Mouse (Mus musculus) midbrain, embryonic 16.5 days (tissue): ENCODE measurements around the gene Adprhl1. TPM values are rescaled to one million over a fixed set of nuclear protein-coding genes. Genes with fewer than 3 reads are reported as not detected.

ENCODE experiments used
- ATAC-seq: fragments of 200-750 bp; cut with Nextera tagmentation; 2 replicates; pipeline ENCODE4 v1.8.0; 2017; ENCODE audit warnings: moderate TSS enrichment
- H3K27ac ChIP-seq: fragments of 300-500 bp; sonication (generic); 2 replicates; pipeline ENCODE4 v1.5.1; 2014; ENCODE audit warnings: mild to moderate bottlenecking, low read length, mixed read lengths
- H3K27me3 ChIP-seq: fragments of 300-500 bp; sonication (generic); 2 replicates; pipeline ENCODE4 v1.6.1; 2014; ENCODE audit warnings: low read depth, low read length, mixed read lengths; ENCODE audit not compliant: control insufficient read depth, insufficient read depth
- H3K36me3 ChIP-seq: fragments of 300-500 bp; sonication (generic); 2 replicates; pipeline ENCODE4 v1.6.1; 2014; ENCODE audit warnings: mild to moderate bottlenecking, low read length, moderate library complexity, mixed read lengths; ENCODE audit not compliant: control insufficient read depth, insufficient read depth
- H3K4me1 ChIP-seq: fragments of 300-500 bp; sonication (generic); 2 replicates; pipeline ENCODE4 v1.6.1; 2014; ENCODE audit warnings: mild to moderate bottlenecking, low read length, mixed read lengths; ENCODE audit not compliant: control insufficient read depth, insufficient read depth
- H3K4me2 ChIP-seq: fragments of 300-500 bp; sonication (generic); 2 replicates; pipeline ENCODE4 v1.6.1; 2014; ENCODE audit warnings: mild to moderate bottlenecking, low read length, mixed read lengths
- H3K4me3 ChIP-seq: fragments of 300-500 bp; sonication (generic); 2 replicates; pipeline ENCODE4 v1.5.1; 2014; ENCODE audit warnings: low read depth, mild to moderate bottlenecking, low read length, moderate library complexity, mixed read lengths
- H3K9ac ChIP-seq: fragments of 300-500 bp; sonication (generic); 2 replicates; pipeline ENCODE4 v1.6.1; 2014; ENCODE audit warnings: low read depth, low read length, mixed read lengths
- H3K9me3 ChIP-seq: fragments of 300-500 bp; sonication (generic); replicated peaks from 2 replicates; pipeline ENCODE4 v1.6.1; 2014; ENCODE audit warnings: mild to moderate bottlenecking, low read length, mixed read lengths; ENCODE audit not compliant: control insufficient read depth, poor library complexity, severe bottlenecking
- WGBS: fragments of 180-500 bp; shearing (Covaris S2); extraction: QIAGEN DNeasy Blood & Tissue Kit; methylation state at CpG from one replicate; pipeline ENCODE4 v1.1.7; 2014; 5-methylcytosine and 5-hydroxymethylcytosine counted together
- polyA plus RNA-seq: library from polyadenylated mRNA; unstranded; fragments of >200 nt; fragmentation: Nextera tagmentation; extraction: Ambion mirVana; gene quantifications from 2 replicates; pipeline ENCODE4 v1.2.1, GENCODE M21; 2015

The Adprhl1 gene
- polyA plus RNA-seq, 1 experiment from 2014 or later = 0.29 TPM

DNA sequence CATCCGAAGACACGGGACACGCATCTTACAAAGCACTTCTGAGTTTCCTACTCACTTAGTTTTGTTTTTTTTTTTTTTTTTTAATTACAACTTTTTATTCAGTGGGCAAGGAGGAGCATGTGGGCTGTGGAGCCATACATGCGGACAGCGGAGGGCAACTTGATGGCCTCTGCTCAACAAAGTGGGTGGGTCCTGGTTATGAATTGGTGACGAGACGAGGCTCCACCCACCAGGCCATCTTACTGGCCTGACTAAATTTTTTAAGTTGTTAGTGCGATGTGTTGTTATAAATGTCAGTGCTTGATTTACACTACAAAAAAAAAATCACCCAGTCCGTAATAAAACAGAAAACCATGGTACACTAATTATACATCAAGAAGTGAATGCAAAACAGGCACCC lies 73.6 kb downstream of the Adprhl1 start:
- ATAC-seq = no peak
- Histone ChIP-seq H3K27me3 (no peaks in the 10 kb centered on the region), H3K9me3 (no peaks in the 10 kb centered on the region), H3K36me3 (peaks cover 15% of the 10 kb centered on the region), H3K4me2 (no peak overlapping the region), H3K4me3 (no peak overlapping the region), H3K27ac (no peak overlapping the region), H3K9ac (no peak overlapping the region), H3K4me1 (no peaks in the 10 kb centered on the region)
- 88% methylated on average over 9 of the region's 9 CpGs for WGBS

DNA sequence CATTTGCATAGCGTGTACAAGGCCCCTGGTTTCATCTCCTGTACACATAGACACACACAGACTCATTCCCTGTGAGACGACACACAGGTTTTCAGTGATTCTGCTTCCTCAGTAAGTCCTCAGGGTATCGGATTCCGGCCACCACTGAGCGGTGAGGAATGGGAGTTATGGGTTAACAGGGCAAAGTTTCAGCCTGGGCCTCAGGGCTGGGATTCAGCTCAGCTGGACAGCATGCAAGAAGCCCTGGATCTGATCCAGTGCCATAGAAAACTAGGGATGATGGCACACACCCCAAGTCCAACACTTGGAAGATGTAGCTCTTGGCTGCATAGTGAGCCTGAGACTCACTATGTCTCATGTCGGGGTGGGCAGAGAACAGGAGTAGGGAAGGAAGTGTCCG lies 74.0 kb downstream of the Adprhl1 start:
- no peaks in the 10 kb centered on the region for H3K9me3 ChIP-seq
- H3K27ac ChIP-seq = no peak overlapping the region
- no peaks in the 10 kb centered on the region for H3K27me3 ChIP-seq
- no peak for ATAC-seq
- peaks cover 13% of the 10 kb centered on the region for H3K36me3 ChIP-seq
- no peak overlapping the region for H3K9ac ChIP-seq
- no peaks in the 10 kb centered on the region for H3K4me1 ChIP-seq
- no peak overlapping the region for H3K4me2 ChIP-seq
- 88% methylated on average over 7 of the region's 7 CpGs for WGBS
- no peak overlapping the region for H3K4me3 ChIP-seq

DNA sequence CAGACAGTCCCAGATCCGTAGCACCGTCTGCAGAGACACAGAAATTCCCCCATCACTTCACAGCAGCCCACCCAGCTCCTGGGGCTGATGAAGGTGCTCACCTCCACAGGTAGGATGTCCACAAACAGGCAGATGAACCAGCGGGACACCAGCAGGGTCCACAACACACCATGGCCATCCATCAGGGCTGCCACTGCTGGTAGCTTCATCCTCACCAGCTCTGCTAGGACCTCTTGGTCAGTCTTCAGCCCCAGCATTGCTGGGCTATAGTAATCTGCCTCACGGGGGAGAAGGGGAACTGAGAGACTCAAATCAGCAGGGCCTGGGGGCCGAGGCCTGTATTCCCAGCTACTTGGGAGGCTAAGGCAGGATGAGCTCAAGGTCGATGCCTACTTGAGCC lies 74.5 kb downstream of the Adprhl1 start:
- ATAC-seq = no peak
- Histone ChIP-seq H3K9me3 (no peaks in the 10 kb centered on the region), H3K36me3 (peaks cover 16% of the 10 kb centered on the region), H3K4me2 (no peak overlapping the region), H3K4me3 (no peak overlapping the region), H3K4me1 (no peaks in the 10 kb centered on the region), H3K27ac (no peak overlapping the region), H3K9ac (no peak overlapping the region), H3K27me3 (no peaks in the 10 kb centered on the region)
- 85% methylated on average over 6 of the region's 6 CpGs for WGBS

DNA sequence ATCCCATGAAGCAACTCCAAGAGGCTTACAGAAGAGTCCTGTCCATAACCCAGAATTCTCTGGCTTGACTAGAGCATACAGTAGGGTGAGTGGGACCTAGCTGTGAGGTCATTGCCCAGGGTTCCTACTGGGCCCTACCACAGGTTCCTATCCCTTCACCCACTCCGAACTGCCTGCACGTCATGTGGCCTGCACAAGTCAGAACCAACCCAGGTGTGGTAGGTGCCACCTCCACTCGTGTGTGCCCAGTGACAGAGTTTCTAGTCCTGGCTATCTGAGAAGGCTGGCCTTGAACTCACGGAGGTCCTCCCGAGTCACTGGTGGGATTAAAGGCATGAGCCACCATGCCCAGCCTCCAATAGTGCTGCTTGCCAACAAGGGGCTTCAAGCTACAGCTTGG lies 75.8 kb downstream of the Adprhl1 start:
- H3K9ac ChIP-seq = no peak overlapping the region
- H3K27ac ChIP-seq = no peak overlapping the region
- peaks cover 23% of the 10 kb centered on the region for H3K36me3 ChIP-seq
- no peak overlapping the region for H3K4me2 ChIP-seq
- H3K4me1 ChIP-seq = no peaks in the 10 kb centered on the region
- no peaks in the 10 kb centered on the region for H3K27me3 ChIP-seq
- no peak overlapping the region for H3K4me3 ChIP-seq
- ATAC-seq = no peak
- H3K9me3 ChIP-seq = no peaks in the 10 kb centered on the region
- 93% methylated on average over 5 of the region's 5 CpGs for WGBS

GRCm38 (mm10) chr8:13177173-13177852 lies 76.6 kb downstream of the Adprhl1 start:
- H3K9ac ChIP-seq = no peak overlapping the region
- H3K36me3 ChIP-seq = peaks cover 29% of the 10 kb centered on the region
- no peaks in the 10 kb centered on the region for H3K27me3 ChIP-seq
- H3K9me3 ChIP-seq = no peaks in the 10 kb centered on the region
- no peak overlapping the region for H3K4me3 ChIP-seq
- WGBS = 96% methylated on average over 7 of the region's 7 CpGs
- H3K4me2 ChIP-seq = no peak overlapping the region
- H3K27ac ChIP-seq = no peak overlapping the region
- no peak for ATAC-seq
- no peaks in the 10 kb centered on the region for H3K4me1 ChIP-seq

DNA sequence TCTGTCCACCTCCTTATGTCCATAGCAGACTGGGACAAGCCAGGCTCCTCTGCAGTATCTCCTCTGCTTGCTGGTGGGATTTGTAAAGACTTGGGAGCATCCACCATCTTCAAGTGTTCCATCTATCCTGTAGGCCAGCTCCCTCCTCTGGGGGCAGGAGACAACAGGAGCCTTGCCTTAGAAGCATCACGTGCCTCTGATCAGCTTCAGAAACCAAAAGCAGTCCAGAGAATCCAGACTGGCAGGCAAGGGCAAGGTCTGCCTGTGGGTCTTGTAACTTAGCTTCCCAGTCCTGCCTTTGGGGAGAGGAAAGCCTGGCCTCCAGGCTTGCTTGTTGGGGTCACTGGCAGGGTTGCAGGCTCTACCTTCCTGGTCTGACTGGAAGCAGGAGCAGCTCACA lies 78.3 kb downstream of the Adprhl1 start:
- no peaks in the 10 kb centered on the region for H3K9me3 ChIP-seq
- H3K27ac ChIP-seq = no peak overlapping the region
- no peak overlapping the region for H3K4me3 ChIP-seq
- peaks cover 43% of the 10 kb centered on the region for H3K36me3 ChIP-seq
- no peak overlapping the region for H3K4me2 ChIP-seq
- H3K9ac ChIP-seq = no peak overlapping the region
- H3K4me1 ChIP-seq = no peaks in the 10 kb centered on the region
- WGBS = 93% methylated on average over 1 of the region's 1 CpGs
- H3K27me3 ChIP-seq = no peaks in the 10 kb centered on the region
- ATAC-seq = no peak

GRCm38 (mm10) chr8:13174811-13175210 lies 79.2 kb downstream of the Adprhl1 start:
- H3K9ac ChIP-seq = no peak overlapping the region
- H3K4me3 ChIP-seq = no peak overlapping the region
- H3K27ac ChIP-seq = no peak overlapping the region
- 98% methylated on average over 4 of the region's 4 CpGs for WGBS
- no peaks in the 10 kb centered on the region for H3K27me3 ChIP-seq
- peaks cover 47% of the 10 kb centered on the region for H3K36me3 ChIP-seq
- no peak for ATAC-seq
- no peaks in the 10 kb centered on the region for H3K4me1 ChIP-seq
- no peaks in the 10 kb centered on the region for H3K9me3 ChIP-seq
- H3K4me2 ChIP-seq = no peak overlapping the region

GRCm38 (mm10) chr8:13174305-13174704 lies 79.7 kb downstream of the Adprhl1 start:
- H3K4me3 ChIP-seq = no peak overlapping the region
- H3K27ac ChIP-seq = no peak overlapping the region
- no peak overlapping the region for H3K9ac ChIP-seq
- H3K27me3 ChIP-seq = no peaks in the 10 kb centered on the region
- H3K4me2 ChIP-seq = no peak overlapping the region
- H3K36me3 ChIP-seq = peaks cover 47% of the 10 kb centered on the region
- WGBS = 89% methylated on average over 4 of the region's 4 CpGs
- no peaks in the 10 kb centered on the region for H3K9me3 ChIP-seq
- H3K4me1 ChIP-seq = no peaks in the 10 kb centered on the region
- no peak for ATAC-seq
